Mouse (Mus musculus): ENCODE measurements around the gene Abcc9. TPM values are rescaled to one million over a fixed set of nuclear protein-coding genes. Genes with fewer than 3 reads are reported as not detected.

Abcc9 gene
- polyA plus RNA-seq, 1 experiment from 2014 or later, result 3.6 TPM

GRCm38 (mm10) chr6:142571629-142572360 is 130.3 kb downstream of the Abcc9 start:
- H3K27me3 ChIP-seq (replicated peaks; ENCODE audit: control insufficient read depth, insufficient read depth, low read length), result peaks cover 40% of the 10 kb centered on the region
- no peak for DNase-seq (ENCODE audit: low spot score)
- H3K4me3 ChIP-seq (ENCODE audit: low read depth, low read length), result peak overlapping the region; percentile 49
- no peaks in the 10 kb centered on the region for H3K9me3 ChIP-seq (ENCODE audit: control insufficient read depth, low read length)
- H3K4me1 ChIP-seq (replicated peaks; ENCODE audit: control insufficient read depth, insufficient read depth, low read length), result peaks cover 3% of the 10 kb centered on the region; the same call in 1 of the 2 replicates
- WGBS, result 5% methylated on average over 21 of the region's 21 CpGs
- H3K36me3 ChIP-seq (ENCODE audit: control insufficient read depth, insufficient read depth, low read length), result no peaks in the 10 kb centered on the region
- H3K9ac ChIP-seq (ENCODE audit: low read depth, low read length), result no peak overlapping the region
- H3K27ac ChIP-seq (ENCODE audit: low read depth, low read length), result no peak overlapping the region
- H3K4me2 ChIP-seq, result peak overlapping the region; percentile 63
- no peak for ATAC-seq (replicated peaks; ENCODE audit: low FRiP score)

- Histone ChIP-seq H3K9ac (ENCODE audit: low read depth, low read length) (no peak within 1 kb of the TSS), H3K4me2 (peak within 1 kb of the TSS; percentile 63), H3K36me3 (ENCODE audit: control insufficient read depth, insufficient read depth, low read length) (no peaks in the 10 kb centered on the region), H3K4me1 (replicated peaks; ENCODE audit: control insufficient read depth, insufficient read depth, low read length) (peaks cover 3% of the 10 kb centered on the region; the same call in 1 of the 2 replicates), H3K27ac (ENCODE audit: low read depth, low read length) (no peak within 1 kb of the TSS), H3K4me3 (ENCODE audit: low read depth, low read length) (peak within 1 kb of the TSS; percentile 49), H3K9me3 (ENCODE audit: control insufficient read depth, low read length) (no peaks in the 10 kb centered on the region), H3K27me3 (replicated peaks; ENCODE audit: control insufficient read depth, insufficient read depth, low read length) (peaks cover 40% of the 10 kb centered on the region)
- ATAC-seq (replicated peaks; ENCODE audit: low FRiP score) (peak; percentile 69), DNase-seq (ENCODE audit: low spot score) (peak; percentile 68)
- 1% methylated on average over 32 of the region's 34 CpGs for WGBS
Measured at GRCm38 (mm10) chr6:142571055-142571618, 131.0 kb downstream of the Abcc9 start, which contains the start of gene Kcnj8. Gene Kcnj8, minus strand, starts transcription at chr6:142571614.

GRCm38 (mm10) chr6:142570046-142570770 is 131.9 kb downstream of the Abcc9 start:
- H3K27me3 ChIP-seq (replicated peaks; ENCODE audit: control insufficient read depth, insufficient read depth, low read length), result peaks cover 40% of the 10 kb centered on the region
- H3K27ac ChIP-seq (ENCODE audit: low read depth, low read length), result no peak overlapping the region
- peak overlapping the region; percentile 63 for H3K4me2 ChIP-seq
- WGBS, result 14% methylated on average over 30 of the region's 30 CpGs
- no peaks in the 10 kb centered on the region for H3K36me3 ChIP-seq (ENCODE audit: control insufficient read depth, insufficient read depth, low read length)
- DNase-seq (ENCODE audit: low spot score), result no peak
- peak overlapping the region; percentile 27 for H3K4me3 ChIP-seq (ENCODE audit: low read depth, low read length)
- H3K9me3 ChIP-seq (ENCODE audit: control insufficient read depth, low read length), result no peaks in the 10 kb centered on the region
- no peak for ATAC-seq (replicated peaks; ENCODE audit: low FRiP score)
- H3K9ac ChIP-seq (ENCODE audit: low read depth, low read length), result no peak overlapping the region
- H3K4me1 ChIP-seq (replicated peaks; ENCODE audit: control insufficient read depth, insufficient read depth, low read length), result peaks cover 3% of the 10 kb centered on the region; the same call in 1 of the 2 replicates

GRCm38 (mm10) chr6:142568713-142569357 is 133.3 kb downstream of the Abcc9 start:
- peaks cover 40% of the 10 kb centered on the region for H3K27me3 ChIP-seq (replicated peaks; ENCODE audit: control insufficient read depth, insufficient read depth, low read length)
- WGBS, result 47% methylated on average over 7 of the region's 7 CpGs
- H3K4me3 ChIP-seq (ENCODE audit: low read depth, low read length), result no peak overlapping the region

GRCm38 (mm10) chr6:142567452-142567851 is 134.7 kb downstream of the Abcc9 start:
- no peak overlapping the region for H3K4me2 ChIP-seq
- H3K4me3 ChIP-seq (ENCODE audit: low read depth, low read length), result no peak overlapping the region
- peaks cover 33% of the 10 kb centered on the region for H3K27me3 ChIP-seq (replicated peaks; ENCODE audit: control insufficient read depth, insufficient read depth, low read length)
- DNase-seq (ENCODE audit: low spot score) (no peak), ATAC-seq (replicated peaks; ENCODE audit: low FRiP score) (no peak)
- H3K27ac ChIP-seq (ENCODE audit: low read depth, low read length), result no peak overlapping the region
- no peaks in the 10 kb centered on the region for H3K9me3 ChIP-seq (ENCODE audit: control insufficient read depth, low read length)
- H3K36me3 ChIP-seq (ENCODE audit: control insufficient read depth, insufficient read depth, low read length), result no peaks in the 10 kb centered on the region
- WGBS, result 26% methylated on average over 5 of the region's 5 CpGs
- peaks cover 3% of the 10 kb centered on the region; the same call in 1 of the 2 replicates for H3K4me1 ChIP-seq (replicated peaks; ENCODE audit: control insufficient read depth, insufficient read depth, low read length)
- no peak overlapping the region for H3K9ac ChIP-seq (ENCODE audit: low read depth, low read length)

More at GRCm38 (mm10) chr6:142568713-142569357, 133.3 kb downstream of the Abcc9 start:
- ATAC-seq (replicated peaks; ENCODE audit: low FRiP score) (no peak), DNase-seq (ENCODE audit: low spot score) (no peak)
- Histone ChIP-seq H3K27ac (ENCODE audit: low read depth, low read length) (no peak overlapping the region), H3K36me3 (ENCODE audit: control insufficient read depth, insufficient read depth, low read length) (no peaks in the 10 kb centered on the region), H3K9ac (ENCODE audit: low read depth, low read length) (no peak overlapping the region), H3K4me2 (no peak overlapping the region), H3K4me1 (replicated peaks; ENCODE audit: control insufficient read depth, insufficient read depth, low read length) (peaks cover 3% of the 10 kb centered on the region; the same call in 1 of the 2 replicates), H3K9me3 (ENCODE audit: control insufficient read depth, low read length) (no peaks in the 10 kb centered on the region)

- H3K27me3 ChIP-seq (replicated peaks; ENCODE audit: control insufficient read depth, insufficient read depth, low read length), result peaks cover 9% of the 10 kb centered on the region
- no peak overlapping the region for H3K9ac ChIP-seq (ENCODE audit: low read depth, low read length)
- no peak overlapping the region for H3K4me2 ChIP-seq
- H3K36me3 ChIP-seq (ENCODE audit: control insufficient read depth, insufficient read depth, low read length), result no peaks in the 10 kb centered on the region
- DNase-seq (ENCODE audit: low spot score) (no peak), ATAC-seq (replicated peaks; ENCODE audit: low FRiP score) (no peak)
- H3K4me3 ChIP-seq (ENCODE audit: low read depth, low read length), result no peak overlapping the region
- H3K9me3 ChIP-seq (ENCODE audit: control insufficient read depth, low read length), result no peaks in the 10 kb centered on the region
- WGBS, result 93% methylated on average over 3 of the region's 3 CpGs
- no peak overlapping the region for H3K27ac ChIP-seq (ENCODE audit: low read depth, low read length)
- no peaks in the 10 kb centered on the region for H3K4me1 ChIP-seq (replicated peaks; ENCODE audit: control insufficient read depth, insufficient read depth, low read length)
Measured at GRCm38 (mm10) chr6:142564746-142565145, 137.4 kb downstream of the Abcc9 start.

GRCm38 (mm10) chr6:142561151-142561550 is 141.0 kb downstream of the Abcc9 start:
- Histone ChIP-seq H3K4me3 (ENCODE audit: low read depth, low read length) (no peak overlapping the region), H3K27me3 (replicated peaks; ENCODE audit: control insufficient read depth, insufficient read depth, low read length) (no peaks in the 10 kb centered on the region), H3K36me3 (ENCODE audit: control insufficient read depth, insufficient read depth, low read length) (no peaks in the 10 kb centered on the region)

More at GRCm38 (mm10) chr6:142561151-142561550, 141.0 kb downstream of the Abcc9 start:
- no peak for DNase-seq (ENCODE audit: low spot score)
- WGBS, result 55% methylated on average over 1 of the region's 1 CpGs
- H3K9me3 ChIP-seq (ENCODE audit: control insufficient read depth, low read length), result no peaks in the 10 kb centered on the region
- H3K4me2 ChIP-seq, result no peak overlapping the region
- no peaks in the 10 kb centered on the region for H3K4me1 ChIP-seq (replicated peaks; ENCODE audit: control insufficient read depth, insufficient read depth, low read length)
- no peak for ATAC-seq (replicated peaks; ENCODE audit: low FRiP score)
- H3K9ac ChIP-seq (ENCODE audit: low read depth, low read length), result no peak overlapping the region
- H3K27ac ChIP-seq (ENCODE audit: low read depth, low read length), result no peak overlapping the region

Measured in liver, embryonic 11.5 days (tissue).